Mouse (Mus musculus) hindbrain, embryonic 11.5 days (tissue): ENCODE data around the gene Bicra. TPM values are rescaled to one million over a fixed set of nuclear protein-coding genes. Genes with fewer than 3 reads are reported as not detected.

Experiments
- ATAC-seq: fragments of 200-750 bp; cut with Nextera tagmentation; 2 replicates; pipeline ENCODE4 v1.8.0; 2017; ENCODE audit warnings: mild to moderate bottlenecking, moderate TSS enrichment, moderate library complexity; ENCODE audit not compliant: low FRiP score
- DNase-seq: peaks from one replicate; pipeline ENCODE4 v3.0.0-alpha.2; 2015; ENCODE audit warnings: low spot score
- H3K27ac ChIP-seq: fragments of 300-500 bp; sonication (generic); 2 replicates; pipeline ENCODE4 v1.5.1; 2014; ENCODE audit warnings: mild to moderate bottlenecking, low read depth, low read length
- H3K27me3 ChIP-seq: fragments of 300-500 bp; sonication (generic); 2 replicates; pipeline ENCODE4 v1.6.1; 2014; ENCODE audit warnings: mild to moderate bottlenecking, low read length, moderate library complexity, mixed read lengths; ENCODE audit not compliant: control insufficient read depth, insufficient read depth
- H3K36me3 ChIP-seq: fragments of 300-500 bp; sonication (generic); 2 replicates; pipeline ENCODE4 v1.6.1; 2014; ENCODE audit warnings: mild to moderate bottlenecking, low read length, moderate library complexity, mixed read lengths; ENCODE audit not compliant: control insufficient read depth, insufficient read depth
- H3K4me1 ChIP-seq: fragments of 300-500 bp; sonication (generic); replicated peaks from 2 replicates; pipeline ENCODE4 v1.6.1; 2014; ENCODE audit warnings: low read length, mixed read lengths; ENCODE audit not compliant: control insufficient read depth, insufficient read depth
- H3K4me2 ChIP-seq: fragments of 300-500 bp; sonication (generic); replicated peaks from 2 replicates; pipeline ENCODE4 v1.6.1; 2014; ENCODE audit warnings: mild to moderate bottlenecking, low read depth, low read length
- H3K4me3 ChIP-seq: fragments of 300-500 bp; sonication (generic); 2 replicates; pipeline ENCODE4 v1.5.1; 2014; ENCODE audit warnings: low read depth, low read length
- H3K9ac ChIP-seq: fragments of 300-500 bp; sonication (generic); 2 replicates; pipeline ENCODE4 v1.6.1; 2014; ENCODE audit warnings: low read depth, low read length
- H3K9me3 ChIP-seq: fragments of 300-500 bp; sonication (generic); 2 replicates; pipeline ENCODE4 v1.6.1; 2016; ENCODE audit warnings: low read length; ENCODE audit not compliant: control insufficient read depth
- WGBS: fragments of 180-500 bp; shearing (Covaris S2); extraction: QIAGEN DNeasy Blood & Tissue Kit; methylation state at CpG from one replicate; pipeline ENCODE4 v1.1.7; 2014; 5-methylcytosine and 5-hydroxymethylcytosine counted together
- polyA plus RNA-seq: library from polyadenylated mRNA; unstranded; fragments of >200 nt; fragmentation: Nextera tagmentation; extraction: Ambion mirVana; gene quantifications from 2 replicates; pipeline ENCODE4 v1.2.1, GENCODE M21; 2014

Bicra gene
- 6.6 and 9.2 TPM in 2 replicates for polyA plus RNA-seq

- WGBS = under 1% methylated on average over 54 of the region's 69 CpGs
- Histone ChIP-seq H3K27me3 (no peaks in the 10 kb centered on the region), H3K9me3 (no peaks in the 10 kb centered on the region), H3K4me3 (peak within 1 kb of the TSS; percentile 95), H3K4me2 (peak within 1 kb of the TSS; percentile 79), H3K27ac (peak within 1 kb of the TSS; percentile 98), H3K36me3 (no peaks in the 10 kb centered on the region), H3K9ac (peak within 1 kb of the TSS; percentile 100), H3K4me1 (peaks cover 11% of the 10 kb centered on the region; the same call in 1 of the 2 replicates)
- DNase-seq (peak; percentile 92), ATAC-seq (peak; percentile 75)
Observed at GRCm38 (mm10) chr7:16047338-16048146, at the start of gene Bicra. Bicra (minus strand) TSS chr7:16047921.

- peaks cover 6% of the 10 kb centered on the region for H3K4me1 ChIP-seq
- no peak overlapping the region for H3K9ac ChIP-seq
- H3K27ac ChIP-seq = no peak overlapping the region
- no peaks in the 10 kb centered on the region for H3K27me3 ChIP-seq
- no peaks in the 10 kb centered on the region for H3K36me3 ChIP-seq
- ATAC-seq = no peak
- H3K9me3 ChIP-seq = no peaks in the 10 kb centered on the region
- no peak overlapping the region for H3K4me3 ChIP-seq
- no peak for DNase-seq
- no peak overlapping the region for H3K4me2 ChIP-seq
- 65% methylated on average over 3 of the region's 3 CpGs for WGBS
Observed at GRCm38 (mm10) chr7:16094592-16094991, 46.9 kb upstream of the Bicra start.

- H3K27me3 ChIP-seq = no peaks in the 10 kb centered on the region
- H3K9ac ChIP-seq = no peak overlapping the region
- DNase-seq = no peak
- H3K4me3 ChIP-seq = no peak overlapping the region
- H3K9me3 ChIP-seq = no peaks in the 10 kb centered on the region
- no peaks in the 10 kb centered on the region for H3K36me3 ChIP-seq
- no peak overlapping the region for H3K27ac ChIP-seq
- 77% methylated on average over 2 of the region's 2 CpGs for WGBS
- H3K4me2 ChIP-seq = no peak overlapping the region
- no peak for ATAC-seq
- H3K4me1 ChIP-seq = no peaks in the 10 kb centered on the region
Observed at GRCm38 (mm10) chr7:16087587-16087986, 39.9 kb upstream of the Bicra start.

DNA sequence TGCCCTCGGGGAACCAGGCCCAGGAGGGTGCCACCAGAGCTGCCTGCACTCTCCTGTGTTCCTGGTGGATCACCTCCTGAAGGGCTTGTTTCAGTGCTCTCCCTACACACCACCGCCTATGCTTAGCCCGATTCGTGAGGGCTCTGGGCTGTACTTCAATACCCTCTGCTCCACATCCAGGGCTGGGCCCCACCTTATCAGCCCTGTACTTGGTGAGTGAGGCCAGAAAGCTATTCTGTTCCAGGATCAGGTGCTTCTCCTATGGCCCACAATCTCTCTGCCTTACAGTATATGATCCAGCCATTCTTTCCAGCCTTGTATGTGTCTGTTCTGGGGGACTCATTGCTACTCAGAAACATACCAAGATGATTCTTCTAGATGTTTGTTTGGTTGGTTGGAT lies 35.6 kb upstream of the Bicra start:
- no peak overlapping the region for H3K27ac ChIP-seq

DNA sequence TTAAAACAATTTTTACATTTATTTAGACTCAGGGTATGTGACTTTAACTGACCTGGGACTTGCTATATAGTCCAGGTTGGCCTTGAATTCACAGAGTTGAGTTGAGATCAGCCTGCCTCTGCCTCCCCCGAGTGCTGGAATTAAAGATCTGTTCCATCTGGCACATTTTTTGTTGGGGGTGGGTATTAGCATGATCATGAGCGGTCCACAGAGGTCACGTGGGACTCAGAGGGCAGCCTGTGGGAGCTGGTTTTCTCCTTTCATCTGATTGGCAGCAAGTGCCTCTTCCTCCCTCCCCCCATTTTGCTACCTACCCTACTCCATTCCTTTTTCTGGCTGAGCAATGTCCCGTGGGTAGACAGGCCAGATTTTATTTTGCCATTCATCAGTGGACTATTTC lies 32.9 kb upstream of the Bicra start:
- H3K27ac ChIP-seq = no peak overlapping the region
- no peak overlapping the region for H3K4me3 ChIP-seq
- ATAC-seq (no peak), DNase-seq (no peak)
- no peaks in the 10 kb centered on the region for H3K36me3 ChIP-seq
- H3K4me1 ChIP-seq = no peaks in the 10 kb centered on the region
- WGBS = 68% methylated on average over 4 of the region's 4 CpGs
- H3K4me2 ChIP-seq = no peak overlapping the region
- no peak overlapping the region for H3K9ac ChIP-seq
- no peaks in the 10 kb centered on the region for H3K9me3 ChIP-seq
- no peaks in the 10 kb centered on the region for H3K27me3 ChIP-seq

More for the DNA sequence above, 35.6 kb upstream of the Bicra start:
- Histone ChIP-seq H3K4me3 (no peak overlapping the region), H3K9ac (no peak overlapping the region), H3K27me3 (no peaks in the 10 kb centered on the region), H3K4me2 (no peak overlapping the region), H3K4me1 (no peaks in the 10 kb centered on the region), H3K9me3 (no peaks in the 10 kb centered on the region), H3K36me3 (no peaks in the 10 kb centered on the region)
- DNase-seq = no peak
- WGBS = 58% methylated on average over 4 of the region's 4 CpGs
- no peak for ATAC-seq

DNA sequence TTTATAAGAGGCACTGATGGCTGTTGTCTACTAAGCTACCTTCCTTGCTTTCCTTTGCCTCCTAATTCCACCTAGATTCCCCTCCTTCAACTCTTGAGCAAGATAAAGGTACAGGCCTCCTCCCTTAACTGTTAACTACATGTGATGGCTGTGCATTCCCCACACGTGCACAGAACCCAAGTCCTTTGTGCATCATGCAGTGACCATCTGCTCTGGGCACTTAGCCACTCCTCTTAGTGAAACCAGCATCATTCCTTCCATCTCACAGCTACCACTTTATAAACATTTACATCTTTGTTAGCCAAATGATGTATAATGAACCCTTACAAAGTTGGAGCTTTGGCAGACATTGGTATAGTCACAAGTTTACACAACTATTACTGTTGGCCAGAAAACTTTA lies 32.2 kb upstream of the Bicra start:
- DNase-seq (no peak), ATAC-seq (no peak)
- H3K4me3 ChIP-seq = no peak overlapping the region
- H3K27ac ChIP-seq = no peak overlapping the region
- H3K9ac ChIP-seq = no peak overlapping the region
- no peaks in the 10 kb centered on the region for H3K9me3 ChIP-seq
- no peaks in the 10 kb centered on the region for H3K36me3 ChIP-seq
- WGBS = 70% methylated on average over 1 of the region's 1 CpGs
- H3K4me2 ChIP-seq = no peak overlapping the region
- no peaks in the 10 kb centered on the region for H3K27me3 ChIP-seq
- no peaks in the 10 kb centered on the region for H3K4me1 ChIP-seq

- Histone ChIP-seq H3K4me1 (no peaks in the 10 kb centered on the region), H3K9me3 (no peaks in the 10 kb centered on the region), H3K36me3 (no peaks in the 10 kb centered on the region), H3K27me3 (no peaks in the 10 kb centered on the region), H3K4me3 (no peak overlapping the region), H3K27ac (no peak overlapping the region), H3K9ac (no peak overlapping the region), H3K4me2 (no peak overlapping the region)
- no peak for ATAC-seq
- WGBS = 87% methylated on average over 6 of the region's 6 CpGs
- DNase-seq = no peak
Observed at GRCm38 (mm10) chr7:16071906-16072305, 24.2 kb upstream of the Bicra start.

DNA sequence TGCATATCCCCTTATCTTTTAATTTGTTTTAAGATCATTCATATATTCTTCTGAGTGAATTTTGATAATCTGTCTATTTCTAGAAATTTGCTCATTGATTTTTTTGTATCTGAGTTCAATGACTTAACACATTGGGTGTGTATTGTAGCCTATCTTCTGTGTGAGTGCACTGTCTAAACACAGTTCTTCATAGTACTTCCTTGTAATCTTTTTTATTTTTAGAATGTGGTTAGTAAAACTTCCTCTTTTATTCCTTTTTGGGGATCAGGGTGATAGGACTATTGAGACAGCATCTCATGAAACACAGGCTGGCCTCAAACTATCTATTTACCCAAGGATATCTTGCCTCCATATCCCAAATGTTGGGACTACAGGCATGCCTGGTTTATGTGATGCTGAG lies 23.1 kb upstream of the Bicra start:
- H3K36me3 ChIP-seq = no peaks in the 10 kb centered on the region
- no peak for DNase-seq
- H3K9ac ChIP-seq = no peak overlapping the region
- H3K9me3 ChIP-seq = no peaks in the 10 kb centered on the region
- H3K27me3 ChIP-seq = no peaks in the 10 kb centered on the region
- H3K27ac ChIP-seq = no peak overlapping the region
- no peak overlapping the region for H3K4me3 ChIP-seq
- no peaks in the 10 kb centered on the region for H3K4me1 ChIP-seq
- no peak for ATAC-seq
- no peak overlapping the region for H3K4me2 ChIP-seq

DNA sequence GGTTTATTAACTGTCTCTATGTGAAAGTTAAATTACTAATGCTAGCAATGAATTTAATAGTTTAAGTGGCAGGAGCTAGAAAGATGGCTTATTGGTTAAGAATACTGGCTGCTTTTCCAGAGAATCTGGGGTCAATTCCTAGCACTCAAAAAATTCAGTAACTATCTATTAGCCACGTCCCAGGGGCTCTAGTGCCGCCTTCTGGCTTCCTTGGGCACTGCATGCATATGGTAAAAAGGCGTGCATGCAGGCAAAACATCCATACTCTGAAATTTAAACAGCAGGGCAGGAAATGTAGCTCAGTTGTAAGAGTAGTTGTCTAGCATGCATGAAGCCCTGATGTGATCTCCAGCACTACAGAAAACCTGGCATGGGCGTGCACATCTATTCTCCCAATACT lies 15.8 kb upstream of the Bicra start:
- Histone ChIP-seq H3K4me3 (no peak overlapping the region), H3K27ac (no peak overlapping the region), H3K4me1 (no peaks in the 10 kb centered on the region), H3K36me3 (no peaks in the 10 kb centered on the region), H3K9ac (no peak overlapping the region), H3K4me2 (no peak overlapping the region), H3K9me3 (no peaks in the 10 kb centered on the region), H3K27me3 (peaks cover 8% of the 10 kb centered on the region)
- DNase-seq (peak; percentile 27), ATAC-seq (no peak)
- WGBS = 29% methylated on average over 4 of the region's 4 CpGs
